Comparison of ENCODE assay signal across 22 mouse cellular contexts in genomic region chr9:100558023-100558573, GRCm38 (mm10).
"Had no signal": no experiment of that assay in that cellular context is flagged by ENCODE, and none has a peak within 500 bp of the region (broad histone marks: within the 10 kb centered on the region; RNA-seq: fewer than 3 reads in every experiment).

No protein-coding gene starts in this region.

- H3K4me3 ChIP-seq: kidney, embryonic 15.5 days; left cerebral cortex, adult 2 months; liver, embryonic 13.5 days; megakaryocyte, embryonic 14.5 days; midbrain, embryonic 10.5 days; midbrain, embryonic 15.5 days; neural tube, embryonic 12.5 days; neural tube, embryonic 15.5 days had no signal

- DNase-seq: kidney, adult 8-10 months; kidney, postnatal 10 days; kidney, postnatal 36 days; layer of hippocampus, postnatal 36 days; liver, embryonic 13.5 days; lung, adult 2 months; lung, postnatal 14 days; right cerebral cortex, adult 18-20 months; right cerebral cortex, postnatal 14 days; right cerebral cortex, postnatal 4 days; thymus, adult 2 months; thymus, postnatal 14 days; thymus, postnatal 4 days had no signal

- H3K4me1 ChIP-seq: kidney, embryonic 15.5 days; midbrain, embryonic 10.5 days; midbrain, embryonic 15.5 days; neural tube, embryonic 12.5 days; neural tube, embryonic 15.5 days had no signal

- H3K9me3 ChIP-seq: kidney, embryonic 15.5 days; liver, embryonic 13.5 days; midbrain, embryonic 10.5 days; midbrain, embryonic 15.5 days; neural tube, embryonic 12.5 days; neural tube, embryonic 15.5 days had no signal

- H3K36me3 ChIP-seq: kidney, embryonic 15.5 days; liver, embryonic 13.5 days; midbrain, embryonic 15.5 days had no signal

- ATAC-seq: midbrain, embryonic 15.5 days had no signal

- H3K4me2 ChIP-seq: kidney, embryonic 15.5 days; liver, embryonic 13.5 days; midbrain, embryonic 15.5 days; neural tube, embryonic 12.5 days; neural tube, embryonic 15.5 days had no signal

- H3K27me3 ChIP-seq: kidney, embryonic 15.5 days; liver, embryonic 13.5 days; megakaryocyte, embryonic 14.5 days; midbrain, embryonic 15.5 days; neural tube, embryonic 12.5 days; neural tube, embryonic 15.5 days had no signal

- H3K27ac ChIP-seq: kidney, embryonic 15.5 days; left cerebral cortex, adult 2 months; liver, embryonic 13.5 days; macrophage; midbrain, embryonic 10.5 days; midbrain, embryonic 15.5 days; neural tube, embryonic 12.5 days; neural tube, embryonic 15.5 days; stomach, postnatal 0 days had no signal

- H3K9ac ChIP-seq: kidney, embryonic 15.5 days; liver, embryonic 13.5 days; midbrain, embryonic 15.5 days; neural tube, embryonic 12.5 days; neural tube, embryonic 15.5 days had no signal
